Mouse (Mus musculus): Measurements from ENCODE around the gene Hnrnpul2.

DNA sequence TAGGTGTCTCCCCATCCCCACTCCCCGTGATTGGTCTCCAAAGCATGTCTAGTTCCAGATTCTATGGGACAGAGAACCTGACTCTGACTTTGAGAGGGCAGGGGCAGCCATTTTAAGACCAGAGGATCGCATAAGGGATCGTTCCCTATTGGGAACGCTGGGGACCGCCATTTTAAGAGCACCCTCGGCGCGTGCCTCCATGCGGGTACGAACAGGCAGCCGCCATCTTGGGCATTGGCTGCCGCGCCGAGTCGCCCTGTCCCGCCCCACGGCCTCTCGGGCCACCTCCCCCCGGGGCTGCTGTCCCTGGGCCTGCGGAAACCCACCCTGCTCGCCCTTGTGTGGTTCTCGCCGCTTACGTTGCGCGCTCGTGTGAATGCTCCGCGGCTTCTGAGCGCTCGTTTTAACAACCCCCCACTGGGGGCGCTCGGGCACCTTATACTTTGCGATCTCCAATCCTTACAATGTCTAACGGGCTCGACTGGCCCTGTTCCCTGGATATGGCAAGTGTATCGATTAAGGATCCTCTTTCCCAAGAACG is 17.5 kb downstream of the Hnrnpul2 start, which contains the start of gene Bscl2:
- TF ChIP-seq CTCF (conservative IDR thresholded peaks at IDR 0.05 in 1 of 2, IDR thresholded peaks at IDR 0.05 in 1 of 2; ENCODE audit: low read depth in 2 of 2, low read length in 2 of 2), result peak in 1 of 2 experiments; percentile 65; a peak in 2 of 4 replicates
- TF ChIP-seq POLR2A (IDR thresholded peaks at IDR 0.05; ENCODE audit: low read depth, low read length), result peak; percentile 80

Measured in CH12.LX (cell line).